Mouse (Mus musculus): ENCODE data around the gene Katnbl1.
A peak's percentile ranks its signal among the peaks of the same experiment; 100 is the strongest.

DNA sequence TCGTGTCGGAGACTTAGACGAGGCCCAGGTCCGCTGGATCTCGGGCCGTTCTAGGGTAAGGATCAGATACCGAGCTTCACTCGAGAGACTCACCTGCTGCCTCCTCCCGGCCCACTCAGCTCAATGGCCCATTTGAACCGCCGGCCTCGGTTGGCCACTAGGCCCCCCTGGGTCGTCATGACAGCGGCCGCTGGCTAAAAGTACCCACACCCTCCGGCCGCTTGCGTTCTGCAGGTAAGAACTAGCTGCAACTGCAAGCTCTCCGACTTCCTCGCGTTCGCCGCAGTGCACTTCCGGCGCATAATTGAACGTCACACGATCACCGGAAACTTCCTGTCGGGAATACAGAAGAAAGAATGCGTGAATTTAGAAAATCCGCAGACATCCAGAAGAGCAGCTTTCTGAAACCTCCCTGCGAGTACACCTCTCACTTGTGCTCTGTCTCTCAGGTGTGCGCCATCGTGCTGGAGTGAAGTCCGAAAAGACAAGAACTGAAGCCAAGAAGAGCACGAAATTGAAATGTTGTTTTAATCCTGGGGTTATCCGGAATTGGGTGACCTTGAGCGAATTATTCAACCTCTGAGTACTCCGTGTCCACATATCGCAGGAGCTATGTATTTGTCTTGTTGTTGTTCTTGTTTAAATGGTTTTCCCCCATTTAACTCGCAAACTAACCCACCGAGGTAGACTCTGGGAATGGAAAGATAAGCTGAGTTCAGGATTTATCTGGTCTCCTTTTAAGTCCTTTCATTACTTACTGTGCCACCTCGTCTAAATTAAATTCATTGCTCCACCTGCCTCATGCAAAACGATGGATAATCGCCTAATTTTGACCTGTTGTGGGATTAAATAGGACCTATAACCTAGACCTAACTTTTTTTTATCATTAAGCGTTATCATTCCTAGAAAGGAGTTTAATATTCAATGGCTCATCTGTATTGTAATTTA lies 11.0 kb upstream of the Katnbl1 start, which contains the start of gene Emc4:
- no peak for TF ChIP-seq CTCF (IDR thresholded peaks at IDR 0.05; ENCODE audit: borderline replicate concordance, insufficient read depth, low read length)
- TF ChIP-seq POLR2A (IDR thresholded peaks at IDR 0.05; ENCODE audit: low read depth, low read length) = peak; percentile 91
